Mouse (Mus musculus) kidney, adult 18-20 months (tissue): ENCODE measurements around the gene Cox16.

Source experiments
- DNase-seq: peaks from one replicate; pipeline ENCODE4 v3.0.0; 2021

Cox16 gene

GRCm38 (mm10) chr12:81324116-81324515 is 160.8 kb downstream of the Cox16 start:
- DNase-seq = no peak

- no peak for DNase-seq
These were observed 163.9 kb downstream of the Cox16 start for GRCm38 (mm10) chr12:81321021-81321420.

- DNase-seq = no peak
These were observed 167.1 kb downstream of the Cox16 start for GRCm38 (mm10) chr12:81317811-81318210.

- no peak for DNase-seq
These were observed 169.0 kb downstream of the Cox16 start for GRCm38 (mm10) chr12:81315953-81316352.
